14 mouse cellular contexts compared by ENCODE assay signal in genomic region chr6:86053594-86053993, GRCm38 (mm10). TPM values are rescaled to one million over a fixed set of nuclear protein-coding genes. Genes with fewer than 3 reads are reported as not detected.
DNase-seq lines count a peak whose midpoint lies in the region; ATAC-seq and TF ChIP-seq lines count a peak whose summit lies in the region.
"Had no signal": no experiment of that assay in that cellular context is flagged by ENCODE, and none has a peak within 500 bp of the region (broad histone marks: within the 10 kb centered on the region; RNA-seq: fewer than 3 reads in every experiment).

No protein-coding gene starts in this region.

- peak; percentile 76 for ATAC-seq in heart, embryonic 12.5 days (ENCODE audit: insufficient number of reproducible peaks, low FRiP score)
- ATAC-seq in forebrain, embryonic 14.5 days: no peak
- ATAC-seq in liver, embryonic 11.5 days (replicated peaks; ENCODE audit: low FRiP score): peak; percentile 72
- no peak for ATAC-seq in midbrain, embryonic 16.5 days
- no peak for ATAC-seq in stomach, postnatal 0 days (ENCODE audit: low FRiP score, low TSS enrichment)

- TF ChIP-seq POLR2A in cerebellum, adult 2 months (IDR thresholded peaks at IDR 0.05; ENCODE audit: borderline replicate concordance, insufficient read depth, low read length): no peak

- H3K4me2 ChIP-seq in heart, embryonic 12.5 days: no peak overlapping the region
- H3K4me2 ChIP-seq in forebrain, embryonic 14.5 days (ENCODE audit: low read length): no peak overlapping the region; the same call in 1 of the 2 replicates
- H3K4me2 ChIP-seq in liver, embryonic 11.5 days: no peak overlapping the region
- H3K4me2 ChIP-seq in midbrain, embryonic 16.5 days (ENCODE audit: low read length): peak overlapping the region; percentile 52; the same call in 1 of the 2 replicates
- no peak overlapping the region for H3K4me2 ChIP-seq in stomach, postnatal 0 days (replicated peaks; ENCODE audit: low read depth)

- DNase-seq in heart, postnatal 10 days: no peak
- DNase-seq in forebrain, embryonic 14.5 days (ENCODE audit: low spot score): peak; percentile 39
- DNase-seq in liver, embryonic 11.5 days (ENCODE audit: low spot score): no peak
- no peak for DNase-seq in ovary, postnatal 14 days (ENCODE audit: low spot score)
- no peak for DNase-seq in stomach, postnatal 0 days (ENCODE audit: low spot score)
- DNase-seq in cerebellum, adult 2 months: no peak
- DNase-seq: cerebellum, postnatal 36 days; kidney, postnatal 25 days; left cerebral cortex, postnatal 4 days; lung, postnatal 36 days had no signal

- no peak overlapping the region for H3K9ac ChIP-seq in heart, embryonic 12.5 days
- H3K9ac ChIP-seq in forebrain, embryonic 14.5 days (ENCODE audit: low read length): peak overlapping the region; percentile 55; the same call in 1 of the 2 replicates
- no peak overlapping the region for H3K9ac ChIP-seq in liver, embryonic 11.5 days (ENCODE audit: low read depth, low read length)
- H3K9ac ChIP-seq in midbrain, embryonic 16.5 days (ENCODE audit: low read depth, low read length): peak overlapping the region; percentile 59
- no peak overlapping the region for H3K9ac ChIP-seq in stomach, postnatal 0 days (ENCODE audit: low read length)

- no peak overlapping the region for H3K4me3 ChIP-seq in heart, embryonic 12.5 days
- no peak overlapping the region for H3K4me3 ChIP-seq in forebrain, embryonic 14.5 days (ENCODE audit: low read depth, low read length)
- H3K4me3 ChIP-seq in liver, embryonic 11.5 days (ENCODE audit: low read depth, low read length): no peak overlapping the region
- no peak overlapping the region for H3K4me3 ChIP-seq in midbrain, embryonic 16.5 days (ENCODE audit: low read depth, low read length)
- no peak overlapping the region for H3K4me3 ChIP-seq in stomach, postnatal 0 days (ENCODE audit: low read depth, low read length)
- H3K4me3 ChIP-seq in cerebellum, adult 2 months (replicated peaks; ENCODE audit: insufficient read depth, low read depth, low read length): no peak overlapping the region

- H3K9me3 ChIP-seq in heart, embryonic 12.5 days (replicated peaks): no peaks in the 10 kb centered on the region
- no peaks in the 10 kb centered on the region for H3K9me3 ChIP-seq in forebrain, embryonic 14.5 days (replicated peaks; ENCODE audit: control insufficient read depth, low read length)
- H3K9me3 ChIP-seq in liver, embryonic 11.5 days (ENCODE audit: control insufficient read depth, low read length): no peaks in the 10 kb centered on the region
- no peaks in the 10 kb centered on the region for H3K9me3 ChIP-seq in midbrain, embryonic 16.5 days (replicated peaks; ENCODE audit: control insufficient read depth, low read length, poor library complexity, severe bottlenecking)
- no peaks in the 10 kb centered on the region for H3K9me3 ChIP-seq in stomach, postnatal 0 days (ENCODE audit: control insufficient read depth, low read length)

- WGBS in heart, embryonic 12.5 days: 29% methylated on average over 5 of the region's 5 CpGs
- WGBS in forebrain, embryonic 14.5 days: 53% methylated on average over 5 of the region's 5 CpGs
- 33% methylated on average over 5 of the region's 5 CpGs for WGBS in liver, embryonic 11.5 days
- 41% methylated on average over 5 of the region's 5 CpGs for WGBS in midbrain, embryonic 16.5 days
- 48% methylated on average over 5 of the region's 5 CpGs for WGBS in stomach, postnatal 0 days
- 54% methylated on average over 5 of the region's 5 CpGs for WGBS in cerebellum, adult 2 months

- no peak for TF ChIP-seq CTCF in stomach, postnatal 0 days (IDR thresholded peaks at IDR 0.05; ENCODE audit: low read depth)
- no peak for TF ChIP-seq CTCF in cerebellum, adult 2 months (IDR thresholded peaks at IDR 0.05; ENCODE audit: borderline replicate concordance, insufficient read depth, low read depth, low read length)

- intact Hi-C loops in heart, postnatal 10 days (cut with DNase I): no loop called here

- TF ChIP-seq EP300 in stomach, postnatal 0 days (optimal IDR thresholded peaks at IDR 0.05): no peak

- H3K27me3 ChIP-seq in heart, embryonic 12.5 days (replicated peaks): no peaks in the 10 kb centered on the region
- no peaks in the 10 kb centered on the region for H3K27me3 ChIP-seq in forebrain, embryonic 14.5 days (replicated peaks; ENCODE audit: control insufficient read depth, insufficient read depth, low read length)
- no peaks in the 10 kb centered on the region for H3K27me3 ChIP-seq in liver, embryonic 11.5 days (replicated peaks; ENCODE audit: control insufficient read depth, insufficient read depth, low read length)
- no peaks in the 10 kb centered on the region for H3K27me3 ChIP-seq in midbrain, embryonic 16.5 days (ENCODE audit: control insufficient read depth, insufficient read depth, low read depth, low read length)
- H3K27me3 ChIP-seq in stomach, postnatal 0 days (ENCODE audit: control insufficient read depth, insufficient read depth, low read length): no peaks in the 10 kb centered on the region
- no peaks in the 10 kb centered on the region for H3K27me3 ChIP-seq in cerebellum, adult 2 months (ENCODE audit: control insufficient read depth, insufficient read depth, low read length)

- H3K4me1 ChIP-seq in heart, embryonic 12.5 days (replicated peaks): peaks cover 29% of the 10 kb centered on the region
- peaks cover 47% of the 10 kb centered on the region for H3K4me1 ChIP-seq in forebrain, embryonic 14.5 days (ENCODE audit: control insufficient read depth, insufficient read depth, low read length)
- peaks cover 23% of the 10 kb centered on the region for H3K4me1 ChIP-seq in liver, embryonic 11.5 days (replicated peaks; ENCODE audit: control insufficient read depth, insufficient read depth, low read length)
- H3K4me1 ChIP-seq in midbrain, embryonic 16.5 days (ENCODE audit: control insufficient read depth, insufficient read depth, low read length): peaks cover 62% of the 10 kb centered on the region
- no peaks in the 10 kb centered on the region for H3K4me1 ChIP-seq in stomach, postnatal 0 days (replicated peaks; ENCODE audit: control insufficient read depth, insufficient read depth)
- peaks cover 16% of the 10 kb centered on the region for H3K4me1 ChIP-seq in cerebellum, adult 2 months (ENCODE audit: control insufficient read depth, insufficient read depth, low read length)

- no peak overlapping the region for H3K27ac ChIP-seq in heart, embryonic 12.5 days (ENCODE audit: poor library complexity, severe bottlenecking)
- peak overlapping the region; percentile 98 for H3K27ac ChIP-seq in forebrain, embryonic 14.5 days (ENCODE audit: low read depth, low read length)
- H3K27ac ChIP-seq in liver, embryonic 11.5 days (ENCODE audit: low read depth, low read length): no peak overlapping the region
- H3K27ac ChIP-seq in midbrain, embryonic 16.5 days (ENCODE audit: low read length): peak overlapping the region; percentile 99
- H3K27ac ChIP-seq in stomach, postnatal 0 days (replicated peaks): no peak overlapping the region
- H3K27ac ChIP-seq in cerebellum, adult 2 months (ENCODE audit: insufficient read depth, low read length): no peak overlapping the region

- no peaks in the 10 kb centered on the region for H3K36me3 ChIP-seq in heart, embryonic 12.5 days
- no peaks in the 10 kb centered on the region for H3K36me3 ChIP-seq in forebrain, embryonic 14.5 days (ENCODE audit: control insufficient read depth, insufficient read depth, low read length)
- no peaks in the 10 kb centered on the region for H3K36me3 ChIP-seq in liver, embryonic 11.5 days (ENCODE audit: control insufficient read depth, insufficient read depth, low read length)
- H3K36me3 ChIP-seq in midbrain, embryonic 16.5 days (ENCODE audit: control insufficient read depth, insufficient read depth, low read length): no peaks in the 10 kb centered on the region
- no peaks in the 10 kb centered on the region for H3K36me3 ChIP-seq in stomach, postnatal 0 days (ENCODE audit: control insufficient read depth, insufficient read depth, low read length)

RNA-seq across cellular contexts. Expression of gene Add2, which starts 25.1 kb away (rescaled TPM):
- polyA plus RNA-seq in heart, embryonic 12.5 days (2016; fragmentation: Nextera tagmentation; extraction: Ambion mirVana): 10.8 and 12.3 TPM in 2 replicates
- total RNA-seq in heart, postnatal 10 days (2021): 1 to 10 TPM; 1.4 to 1.9 TPM
- polyA plus RNA-seq in forebrain, embryonic 14.5 days (2014; fragmentation: Nextera tagmentation; extraction: Ambion mirVana): 108 and 134 TPM in 2 replicates
- 66.5 and 73.2 TPM in 2 replicates for polyA plus RNA-seq in liver, embryonic 11.5 days (2014; fragmentation: Nextera tagmentation; extraction: Ambion mirVana)
- 166 and 197 TPM in 2 replicates for polyA plus RNA-seq in midbrain, embryonic 16.5 days (2015; fragmentation: Nextera tagmentation; extraction: Ambion mirVana)
- polyA plus RNA-seq in stomach, postnatal 0 days (2015; fragmentation: Nextera tagmentation; extraction: Ambion mirVana): 1.6 and 2.1 TPM in 2 replicates
- polyA plus RNA-seq in cerebellum, adult 2 months (2012; rRNA removed): 54.9 and 56.2 TPM in 2 replicates

RNA-seq across cellular contexts. Expression of gene Figla, which starts 37.6 kb away (rescaled TPM):
- not detected in 2 replicates for polyA plus RNA-seq in heart, embryonic 12.5 days (2016; fragmentation: Nextera tagmentation; extraction: Ambion mirVana)
- not detected for total RNA-seq in heart, postnatal 10 days (2021)
- not detected in 2 replicates for polyA plus RNA-seq in forebrain, embryonic 14.5 days (2014; fragmentation: Nextera tagmentation; extraction: Ambion mirVana)
- not detected in 2 replicates for polyA plus RNA-seq in liver, embryonic 11.5 days (2014; fragmentation: Nextera tagmentation; extraction: Ambion mirVana)
- polyA plus RNA-seq in midbrain, embryonic 16.5 days (2015; fragmentation: Nextera tagmentation; extraction: Ambion mirVana): not detected in 2 replicates
- polyA plus RNA-seq in stomach, postnatal 0 days (2015; fragmentation: Nextera tagmentation; extraction: Ambion mirVana): not detected in 2 replicates
- polyA plus RNA-seq in cerebellum, adult 2 months (2012; rRNA removed): not detected in 2 replicates
- total RNA-seq: ES-E14; left cerebral cortex, postnatal 4 days had no signal
- polyA plus RNA-seq: gonadal fat pad, adult 2 months had no signal

Comparison
In these comparisons a context has a peak if more than half of its experiments do, and no peak if none do; other contexts are left out.
1. ATAC-seq: peak in heart, embryonic 12.5 days (single experiment) and liver, embryonic 11.5 days (single experiment); none in forebrain, embryonic 14.5 days (single experiment), midbrain, embryonic 16.5 days (single experiment) and stomach, postnatal 0 days (single experiment).
2. H3K27ac ChIP-seq: peak in forebrain, embryonic 14.5 days (single experiment) and midbrain, embryonic 16.5 days (single experiment); none in heart, embryonic 12.5 days (single experiment), liver, embryonic 11.5 days (single experiment), stomach, postnatal 0 days (single experiment) and cerebellum, adult 2 months (single experiment).
3. H3K9ac ChIP-seq: peak in forebrain, embryonic 14.5 days (single experiment) and midbrain, embryonic 16.5 days (single experiment); none in heart, embryonic 12.5 days (single experiment), liver, embryonic 11.5 days (single experiment) and stomach, postnatal 0 days (single experiment).